Mouse (Mus musculus): ENCODE measurements around the gene Gm37596. TPM values are rescaled to one million over a fixed set of nuclear protein-coding genes. Genes with fewer than 3 reads are reported as not detected.

Gm37596 gene
- not detected in 2 replicates for polyA plus RNA-seq (2015; fragmentation: Nextera tagmentation; extraction: Ambion mirVana)

GRCm38 (mm10) chr3:93692970-93693369 lies at the start of gene Gm37596:
Gene Gm37596, minus strand, starts transcription at chr3:93693070.

GRCm38 (mm10) chr3:93676210-93676609 lies 16.7 kb downstream of the Gm37596 start, which contains the start of gene Tdpoz1:
Gene Tdpoz1, minus strand, starts transcription at chr3:93676310.

GRCm38 (mm10) chr3:93652586-93652985 lies 40.3 kb downstream of the Gm37596 start, which contains the start of gene Tdpoz2:
Gene Tdpoz2, minus strand, starts transcription at chr3:93652686.

Other genes starting within 250 kb of the Gm37596 start
- not detected in 2 replicates for gene Tchhl1, start 224.3 kb downstream of the Gm37596 start, polyA plus RNA-seq (2015; fragmentation: Nextera tagmentation; extraction: Ambion mirVana)
- gene S100a11, start 172.6 kb downstream of the Gm37596 start, polyA plus RNA-seq (2015; fragmentation: Nextera tagmentation; extraction: Ambion mirVana) = 613 and 861 TPM in 2 replicates
- 344 and 510 TPM in 2 replicates for gene S100a10, start 138.0 kb downstream of the Gm37596 start, polyA plus RNA-seq (2015; fragmentation: Nextera tagmentation; extraction: Ambion mirVana)
- gene Tdpoz2, start 40.4 kb downstream of the Gm37596 start, polyA plus RNA-seq (2015; fragmentation: Nextera tagmentation; extraction: Ambion mirVana) = not detected in 2 replicates
- gene Tdpoz1, start 16.8 kb downstream of the Gm37596 start, polyA plus RNA-seq (2015; fragmentation: Nextera tagmentation; extraction: Ambion mirVana) = not detected in 2 replicates
- gene Gm5773, start 79.9 kb upstream of the Gm37596 start, polyA plus RNA-seq (2015; fragmentation: Nextera tagmentation; extraction: Ambion mirVana) = not detected in 2 replicates
- gene Tdpoz4, start 103.3 kb upstream of the Gm37596 start, polyA plus RNA-seq (2015; fragmentation: Nextera tagmentation; extraction: Ambion mirVana) = not detected in 2 replicates
- not detected in 2 replicates for gene Tdpoz3, start 132.9 kb upstream of the Gm37596 start, polyA plus RNA-seq (2015; fragmentation: Nextera tagmentation; extraction: Ambion mirVana)